Mouse (Mus musculus): ENCODE results near the gene Selenot. TPM values are rescaled to one million over a fixed set of nuclear protein-coding genes. Genes with fewer than 3 reads are reported as not detected.
A peak's percentile ranks its signal among the peaks of the same experiment; 100 is the strongest.
"Not testable (repeated sequence)": the region's sequence is repeated elsewhere in the genome, so short reads cannot be mapped to it uniquely, and the experiment has no call there.

Selenot gene
- polyA plus RNA-seq, 1 experiment from 2014 or later: 30.6 TPM

DNA sequence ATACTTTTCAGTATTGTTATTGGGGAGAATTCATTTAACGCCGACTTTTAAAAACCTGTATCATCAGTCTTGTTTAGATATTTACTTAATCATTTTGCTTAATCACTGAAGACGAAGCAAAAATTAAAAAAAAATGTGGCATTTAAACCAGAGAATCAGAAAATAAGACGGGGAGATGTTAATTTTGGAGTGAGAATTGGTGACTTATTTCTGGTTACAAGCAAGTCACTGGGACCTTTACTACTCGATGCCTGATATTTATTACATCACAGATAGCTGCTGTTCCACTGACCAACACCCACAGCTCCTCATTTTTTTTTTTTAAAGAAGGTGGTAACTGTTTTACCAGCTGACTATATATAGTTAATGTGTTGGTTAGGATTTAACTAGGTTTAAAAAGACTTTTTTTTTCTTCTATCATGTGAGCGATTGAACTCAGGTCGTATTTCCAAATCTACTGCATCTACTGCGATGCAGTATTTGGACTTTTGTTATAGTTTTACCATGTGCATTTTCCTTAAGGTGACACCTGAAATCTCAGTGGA, 1.1 kb downstream of the Selenot start:
- peak overlapping the region; percentile 55 for H3K4me2 ChIP-seq (replicated peaks; ENCODE audit: low read depth, low read length)
- peak overlapping the region; percentile 99; the same call in 1 of the 2 replicates for H3K9ac ChIP-seq (ENCODE audit: low read depth, low read length)
- 13% methylated on average over 8 of the region's 8 CpGs for WGBS
- peaks cover 8% of the 10 kb centered on the region; the same call in 1 of the 2 replicates for H3K36me3 ChIP-seq (ENCODE audit: control insufficient read depth, insufficient read depth, low read length)
- no peaks in the 10 kb centered on the region for H3K27me3 ChIP-seq (ENCODE audit: control insufficient read depth, insufficient read depth, low read length)
- peak overlapping the region; percentile 91 for H3K4me3 ChIP-seq (ENCODE audit: low read length)
- H3K4me1 ChIP-seq (ENCODE audit: control insufficient read depth, insufficient read depth, low read length): no peaks in the 10 kb centered on the region
- no peaks in the 10 kb centered on the region for H3K9me3 ChIP-seq (ENCODE audit: control insufficient read depth, low read length)
- ATAC-seq (ENCODE audit: low FRiP score, low TSS enrichment): no peak
- H3K27ac ChIP-seq (ENCODE audit: low read depth, low read length): no peak overlapping the region

- WGBS: 84% methylated on average over 4 of the region's 4 CpGs
Measured at GRCm38 (mm10) chr3:58581530-58581929, 5.1 kb downstream of the Selenot start.

GRCm38 (mm10) chr3:58582297-58582696, 5.9 kb downstream of the Selenot start:
- ATAC-seq (ENCODE audit: low FRiP score, low TSS enrichment): no peak

More at GRCm38 (mm10) chr3:58581530-58581929, 5.1 kb downstream of the Selenot start:
- Histone ChIP-seq H3K9ac (ENCODE audit: low read depth, low read length) (no peak overlapping the region), H3K27ac (ENCODE audit: low read depth, low read length) (no peak overlapping the region), H3K4me1 (ENCODE audit: control insufficient read depth, insufficient read depth, low read length) (no peaks in the 10 kb centered on the region), H3K9me3 (ENCODE audit: control insufficient read depth, low read length) (no peaks in the 10 kb centered on the region), H3K36me3 (ENCODE audit: control insufficient read depth, insufficient read depth, low read length) (peaks cover 17% of the 10 kb centered on the region; the same call in 1 of the 2 replicates), H3K27me3 (ENCODE audit: control insufficient read depth, insufficient read depth, low read length) (no peaks in the 10 kb centered on the region), H3K4me2 (replicated peaks; ENCODE audit: low read depth, low read length) (no peak overlapping the region), H3K4me3 (ENCODE audit: low read length) (no peak overlapping the region)
- ATAC-seq (ENCODE audit: low FRiP score, low TSS enrichment): no peak

DNA sequence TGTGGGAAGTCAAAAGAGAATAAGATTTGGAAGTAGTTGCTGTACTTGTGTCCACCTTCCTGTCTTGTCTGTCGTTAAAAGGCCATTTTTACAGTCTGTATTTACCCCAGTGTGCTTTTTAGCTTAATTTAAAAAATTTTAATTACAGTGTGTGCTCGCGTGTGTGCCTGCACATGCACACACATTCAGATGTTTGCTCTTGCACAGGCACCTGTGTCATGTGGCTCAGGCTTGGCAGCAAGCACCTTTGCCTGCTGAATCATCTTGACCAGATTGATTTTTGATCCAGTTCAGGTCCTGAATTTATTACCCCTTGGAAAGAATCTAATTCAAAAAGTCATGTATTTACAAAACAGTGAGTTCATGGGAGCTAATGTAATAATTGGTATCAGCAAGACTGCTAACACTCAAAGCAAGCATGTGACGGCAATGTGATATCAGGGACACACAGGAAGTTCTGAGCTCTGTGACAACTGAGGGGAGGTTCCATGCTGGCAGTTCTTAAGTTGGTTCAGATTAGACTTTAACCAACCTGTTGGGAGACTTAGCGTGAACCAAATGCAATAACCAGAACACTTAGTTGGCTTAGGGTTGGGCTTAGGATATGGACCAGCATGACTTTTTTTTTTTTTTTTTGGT, 6.5 kb downstream of the Selenot start:
- Histone ChIP-seq H3K4me2 (replicated peaks; ENCODE audit: low read depth, low read length) (no peak overlapping the region), H3K27me3 (ENCODE audit: control insufficient read depth, insufficient read depth, low read length) (no peaks in the 10 kb centered on the region), H3K4me3 (ENCODE audit: low read length) (no peak overlapping the region), H3K27ac (ENCODE audit: low read depth, low read length) (no peak overlapping the region), H3K9ac (ENCODE audit: low read depth, low read length) (no peak overlapping the region), H3K4me1 (ENCODE audit: control insufficient read depth, insufficient read depth, low read length) (no peaks in the 10 kb centered on the region), H3K36me3 (ENCODE audit: control insufficient read depth, insufficient read depth, low read length) (peaks cover 29% of the 10 kb centered on the region), H3K9me3 (ENCODE audit: control insufficient read depth, low read length) (no peaks in the 10 kb centered on the region)
- WGBS: 87% methylated on average over 5 of the region's 5 CpGs
- no peak for ATAC-seq (ENCODE audit: low FRiP score, low TSS enrichment)

More at GRCm38 (mm10) chr3:58582297-58582696, 5.9 kb downstream of the Selenot start:
- 76% methylated on average over 5 of the region's 5 CpGs for WGBS
- Histone ChIP-seq H3K9me3 (ENCODE audit: control insufficient read depth, low read length) (no peaks in the 10 kb centered on the region), H3K4me3 (ENCODE audit: low read length) (no peak overlapping the region), H3K4me1 (ENCODE audit: control insufficient read depth, insufficient read depth, low read length) (no peaks in the 10 kb centered on the region), H3K4me2 (replicated peaks; ENCODE audit: low read depth, low read length) (no peak overlapping the region), H3K27me3 (ENCODE audit: control insufficient read depth, insufficient read depth, low read length) (no peaks in the 10 kb centered on the region), H3K9ac (ENCODE audit: low read depth, low read length) (no peak overlapping the region), H3K27ac (ENCODE audit: low read depth, low read length) (no peak overlapping the region), H3K36me3 (ENCODE audit: control insufficient read depth, insufficient read depth, low read length) (peaks cover 23% of the 10 kb centered on the region; the same call in 1 of the 2 replicates)

GRCm38 (mm10) chr3:58590544-58590943, 14.1 kb downstream of the Selenot start:
- H3K4me2 ChIP-seq (replicated peaks; ENCODE audit: low read depth, low read length); H3K9me3 ChIP-seq (ENCODE audit: control insufficient read depth, low read length); H3K4me3 ChIP-seq (ENCODE audit: low read length); H3K27ac ChIP-seq (ENCODE audit: low read depth, low read length); H3K9ac ChIP-seq (ENCODE audit: low read depth, low read length); ATAC-seq (ENCODE audit: low FRiP score, low TSS enrichment); H3K27me3 ChIP-seq (ENCODE audit: control insufficient read depth, insufficient read depth, low read length); H3K4me1 ChIP-seq (ENCODE audit: control insufficient read depth, insufficient read depth, low read length): not testable (repeated sequence)
- WGBS: 95% methylated on average over 4 of the region's 4 CpGs
- H3K36me3 ChIP-seq (ENCODE audit: control insufficient read depth, insufficient read depth, low read length): peaks cover 63% of the 10 kb centered on the region

DNA sequence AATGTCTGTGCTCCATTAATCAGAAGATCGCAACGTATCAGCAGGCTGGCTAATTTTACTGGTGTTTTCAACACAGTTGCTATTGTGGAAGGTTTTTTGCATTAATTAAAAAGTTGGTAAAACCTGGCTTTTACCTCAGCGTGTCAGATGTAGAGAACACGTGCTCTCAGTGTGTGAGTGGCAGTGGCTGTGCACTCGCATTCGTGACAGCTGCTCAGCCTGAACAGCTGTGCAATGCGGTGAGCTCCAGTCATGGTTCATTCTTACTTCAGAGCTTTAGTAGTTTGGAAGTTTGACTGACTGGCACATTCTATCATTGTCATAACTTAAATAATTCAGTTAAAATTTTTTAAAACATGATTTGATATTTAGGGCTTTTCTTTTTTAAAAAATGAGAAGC, 16.2 kb downstream of the Selenot start:
- 96% methylated on average over 7 of the region's 7 CpGs for WGBS
- H3K4me3 ChIP-seq (ENCODE audit: low read length); H3K27ac ChIP-seq (ENCODE audit: low read depth, low read length); H3K9me3 ChIP-seq (ENCODE audit: control insufficient read depth, low read length); H3K27me3 ChIP-seq (ENCODE audit: control insufficient read depth, insufficient read depth, low read length); H3K4me1 ChIP-seq (ENCODE audit: control insufficient read depth, insufficient read depth, low read length); H3K9ac ChIP-seq (ENCODE audit: low read depth, low read length); ATAC-seq (ENCODE audit: low FRiP score, low TSS enrichment); H3K4me2 ChIP-seq (replicated peaks; ENCODE audit: low read depth, low read length): not testable (repeated sequence)
- peaks cover 46% of the 10 kb centered on the region for H3K36me3 ChIP-seq (ENCODE audit: control insufficient read depth, insufficient read depth, low read length)

DNA sequence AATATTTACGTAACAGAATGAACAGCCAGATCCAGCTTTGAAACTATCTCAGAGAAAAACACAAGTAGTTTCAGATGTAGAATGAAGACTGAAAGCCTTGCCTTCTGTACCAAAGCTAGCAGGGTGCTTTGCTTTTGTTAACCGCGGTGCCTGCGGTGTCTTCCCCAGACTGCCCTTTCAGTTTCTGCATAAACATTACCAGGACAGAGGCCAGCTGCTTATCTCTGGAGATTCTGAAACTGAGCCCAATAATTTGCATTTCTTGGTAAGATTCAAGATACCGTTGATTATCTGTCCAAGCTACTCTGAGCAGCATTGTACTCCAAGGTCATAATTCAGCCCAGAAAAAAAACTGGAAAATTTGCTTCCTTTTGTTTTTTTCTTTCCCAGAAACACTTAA, 17.2 kb downstream of the Selenot start:
- Histone ChIP-seq H3K9me3 (ENCODE audit: control insufficient read depth, low read length) (no peaks in the 10 kb centered on the region), H3K36me3 (ENCODE audit: control insufficient read depth, insufficient read depth, low read length) (peaks cover 39% of the 10 kb centered on the region), H3K9ac (ENCODE audit: low read depth, low read length) (no peak overlapping the region), H3K27me3 (ENCODE audit: control insufficient read depth, insufficient read depth, low read length) (no peaks in the 10 kb centered on the region), H3K4me1 (ENCODE audit: control insufficient read depth, insufficient read depth, low read length) (no peaks in the 10 kb centered on the region), H3K4me3 (ENCODE audit: low read length) (no peak overlapping the region), H3K4me2 (replicated peaks; ENCODE audit: low read depth, low read length) (no peak overlapping the region), H3K27ac (ENCODE audit: low read depth, low read length) (no peak overlapping the region)
- 82% methylated on average over 5 of the region's 5 CpGs for WGBS
- ATAC-seq (ENCODE audit: low FRiP score, low TSS enrichment): no peak

- no peak for ATAC-seq (ENCODE audit: low FRiP score, low TSS enrichment)
- H3K9me3 ChIP-seq (ENCODE audit: control insufficient read depth, low read length): no peaks in the 10 kb centered on the region
- WGBS: 85% methylated on average over 4 of the region's 4 CpGs
- H3K4me3 ChIP-seq (ENCODE audit: low read length): no peak overlapping the region
- no peak overlapping the region for H3K9ac ChIP-seq (ENCODE audit: low read depth, low read length)
- H3K27ac ChIP-seq (ENCODE audit: low read depth, low read length): no peak overlapping the region
- H3K36me3 ChIP-seq (ENCODE audit: control insufficient read depth, insufficient read depth, low read length): no peaks in the 10 kb centered on the region
- no peaks in the 10 kb centered on the region for H3K27me3 ChIP-seq (ENCODE audit: control insufficient read depth, insufficient read depth, low read length)
- H3K4me2 ChIP-seq (replicated peaks; ENCODE audit: low read depth, low read length): no peak overlapping the region
- H3K4me1 ChIP-seq (ENCODE audit: control insufficient read depth, insufficient read depth, low read length): no peaks in the 10 kb centered on the region
Measured at GRCm38 (mm10) chr3:58608506-58608905, 32.1 kb downstream of the Selenot start.

DNA sequence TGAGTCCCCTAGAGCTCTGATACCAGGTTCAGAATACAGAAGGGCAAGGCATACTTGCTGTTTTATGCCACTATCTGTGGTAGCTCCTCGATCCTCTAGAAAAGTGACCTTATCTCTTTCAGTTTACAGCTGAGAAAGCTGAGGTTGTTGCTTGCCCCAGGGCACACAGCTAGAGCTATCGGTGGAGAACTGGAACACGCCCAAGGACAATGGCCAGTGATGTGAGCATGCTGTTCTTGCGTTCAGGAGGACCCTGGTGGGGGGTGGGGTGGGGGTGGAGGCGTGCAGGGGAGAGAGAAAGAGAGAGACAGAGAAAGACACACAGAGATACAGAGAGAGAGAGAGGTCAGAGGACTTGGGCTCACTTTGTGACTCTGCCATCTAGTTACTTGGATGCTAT, 33.5 kb downstream of the Selenot start:
- 73% methylated on average over 5 of the region's 5 CpGs for WGBS
- Histone ChIP-seq H3K9ac (ENCODE audit: low read depth, low read length) (no peak overlapping the region), H3K9me3 (ENCODE audit: control insufficient read depth, low read length) (no peaks in the 10 kb centered on the region), H3K27me3 (ENCODE audit: control insufficient read depth, insufficient read depth, low read length) (no peaks in the 10 kb centered on the region), H3K4me1 (ENCODE audit: control insufficient read depth, insufficient read depth, low read length) (no peaks in the 10 kb centered on the region), H3K4me2 (replicated peaks; ENCODE audit: low read depth, low read length) (no peak overlapping the region), H3K27ac (ENCODE audit: low read depth, low read length) (no peak overlapping the region), H3K36me3 (ENCODE audit: control insufficient read depth, insufficient read depth, low read length) (no peaks in the 10 kb centered on the region), H3K4me3 (ENCODE audit: low read length) (no peak overlapping the region)
- no peak for ATAC-seq (ENCODE audit: low FRiP score, low TSS enrichment)
